Mouse (Mus musculus): ENCODE data around the gene Prdx5.

Gene Prdx5

DNA sequence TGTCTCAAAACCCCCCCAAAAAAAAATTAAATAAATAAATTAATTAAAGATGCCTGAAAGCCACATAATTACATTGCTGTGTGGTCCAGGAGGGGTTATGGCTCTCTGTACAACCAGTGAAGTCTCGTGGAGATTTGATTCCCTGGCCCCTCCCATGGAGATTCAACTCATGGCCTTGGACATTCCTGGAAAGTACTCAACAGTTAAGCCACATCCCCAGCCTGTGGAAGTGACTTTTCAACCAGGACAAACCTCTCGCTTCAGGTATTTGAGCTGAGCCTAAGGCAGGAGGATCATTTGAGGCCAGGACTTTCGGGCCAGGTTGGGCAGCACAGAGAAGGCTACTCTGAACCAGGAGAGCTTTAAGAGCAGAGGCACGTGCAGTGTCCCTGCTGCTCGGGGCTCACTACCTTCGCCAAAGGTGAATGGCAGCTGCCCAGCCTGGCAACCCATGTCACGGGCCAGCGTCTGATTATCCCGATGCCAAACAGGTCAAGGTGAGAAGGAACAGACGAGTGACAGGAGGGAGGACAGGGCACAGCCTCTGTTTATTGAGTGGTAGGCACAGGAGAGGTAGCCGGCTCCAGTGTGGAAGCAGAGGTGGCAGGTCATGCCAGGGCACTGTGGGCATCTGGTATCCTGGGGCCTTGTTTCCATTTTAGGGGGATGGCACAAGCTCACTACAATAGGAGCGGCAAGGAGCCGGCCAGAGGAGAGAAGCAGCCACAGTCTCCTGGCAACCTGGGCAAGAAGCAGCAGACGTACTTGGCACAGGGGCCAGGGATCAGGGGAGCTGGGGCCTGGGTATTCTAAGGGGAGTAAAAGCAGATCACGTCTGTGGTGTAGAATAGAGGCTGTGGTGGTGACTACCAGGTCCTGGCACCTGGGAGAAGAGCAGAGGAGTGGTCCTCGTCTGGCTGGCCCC lies 27.9 kb upstream of the Prdx5 start:
- no peak for DNase-seq (ENCODE audit: low read depth)

DNA sequence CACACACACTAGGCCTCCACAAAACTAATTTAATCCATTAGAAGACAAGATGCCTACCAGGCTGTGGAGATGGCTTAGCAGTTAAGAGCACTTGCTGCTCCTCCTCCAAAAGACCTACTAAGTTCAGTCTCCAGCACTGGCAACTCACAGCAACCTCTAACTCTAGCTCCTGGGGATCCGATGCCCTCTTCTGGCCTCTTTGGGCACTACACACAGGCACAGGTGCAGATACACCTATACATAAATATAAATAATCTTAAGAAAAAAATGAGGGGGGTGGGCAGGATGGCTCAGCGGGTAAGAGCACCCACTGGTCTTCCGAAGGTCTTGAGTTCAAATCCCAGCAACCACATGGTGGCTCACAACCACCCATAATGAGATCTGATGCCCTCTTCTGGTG lies 26.4 kb upstream of the Prdx5 start:
- no peak for DNase-seq (ENCODE audit: low read depth)

DNA sequence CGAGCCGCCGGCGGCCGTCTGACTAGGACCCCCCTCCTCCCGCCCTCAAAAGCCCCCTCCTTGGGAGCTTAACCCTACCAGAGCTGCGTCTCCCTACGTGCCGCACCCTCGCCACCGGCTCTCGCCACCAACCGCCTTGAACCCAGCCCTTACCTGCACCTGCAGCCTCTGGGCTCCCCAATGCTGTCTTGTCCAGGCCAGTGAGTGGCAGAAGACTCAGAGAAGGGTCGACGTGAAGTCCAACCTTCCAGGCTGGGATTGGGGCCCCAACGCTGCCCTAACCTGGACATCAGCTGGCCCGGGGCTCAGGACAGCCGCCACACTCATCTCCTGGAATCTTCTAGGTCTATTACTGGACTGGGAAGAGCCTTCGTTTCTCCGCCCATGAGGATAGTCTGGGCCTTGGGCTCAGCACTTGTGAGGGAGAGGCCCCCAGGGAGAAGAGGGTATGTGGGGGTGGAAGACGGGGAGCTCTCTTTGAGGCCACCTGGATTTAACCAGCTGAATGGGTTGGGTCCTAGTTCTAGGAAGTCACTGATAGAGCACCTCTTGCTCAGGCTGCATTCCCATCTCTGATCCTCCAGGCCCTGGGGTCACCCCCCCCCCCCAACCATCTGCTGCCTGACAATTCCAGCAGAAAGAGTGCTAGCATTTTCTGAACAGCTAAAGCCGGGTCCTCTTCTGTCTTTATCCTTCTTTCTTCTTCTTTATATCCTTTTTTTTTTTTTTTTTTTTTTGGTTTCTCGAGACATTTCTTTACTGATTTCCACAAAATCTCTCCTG lies 24.5 kb upstream of the Prdx5 start, which contains the start of gene Kcnk4:
Gene Kcnk4, minus strand, starts transcription at position 321 of the 783 bp plus-strand sequence.
- DNase-seq (ENCODE audit: low read depth), result no peak

DNA sequence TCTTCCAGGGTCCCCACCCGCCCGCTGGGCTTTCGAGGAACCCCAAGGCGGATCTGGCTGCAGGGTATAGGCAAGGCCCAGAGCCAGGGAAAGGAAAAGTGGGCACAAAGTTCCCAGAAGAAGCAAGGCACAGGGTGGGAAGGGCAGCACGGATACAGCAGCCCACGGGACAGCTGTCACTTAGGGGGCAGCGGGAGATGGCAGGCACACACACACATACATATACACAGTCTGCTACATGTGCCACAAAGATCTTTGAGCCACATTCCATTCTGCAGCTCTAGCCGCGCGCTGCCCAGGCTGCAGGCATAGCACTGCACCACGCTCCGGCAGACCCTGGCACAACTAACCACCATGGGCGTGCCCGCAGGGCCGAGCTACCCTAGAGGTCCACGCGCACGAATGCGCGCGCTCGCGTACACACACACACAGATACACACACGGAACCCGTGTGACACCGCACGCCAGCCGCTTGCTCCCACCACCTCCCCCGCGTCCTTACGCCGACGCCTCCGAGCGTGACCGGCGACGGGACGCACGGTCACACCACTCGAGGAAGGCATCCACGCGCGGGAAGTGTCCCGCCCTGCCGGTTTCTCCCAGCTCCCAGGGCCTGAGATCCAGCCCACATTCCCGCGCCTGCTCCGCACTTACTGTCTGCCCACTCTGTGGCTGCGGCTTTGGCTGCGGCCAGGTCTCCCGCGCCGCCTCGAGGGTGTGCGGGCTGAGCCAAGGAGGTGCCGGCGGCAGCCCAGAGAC lies 23.7 kb upstream of the Prdx5 start:
- no peak for DNase-seq (ENCODE audit: low read depth)

DNA sequence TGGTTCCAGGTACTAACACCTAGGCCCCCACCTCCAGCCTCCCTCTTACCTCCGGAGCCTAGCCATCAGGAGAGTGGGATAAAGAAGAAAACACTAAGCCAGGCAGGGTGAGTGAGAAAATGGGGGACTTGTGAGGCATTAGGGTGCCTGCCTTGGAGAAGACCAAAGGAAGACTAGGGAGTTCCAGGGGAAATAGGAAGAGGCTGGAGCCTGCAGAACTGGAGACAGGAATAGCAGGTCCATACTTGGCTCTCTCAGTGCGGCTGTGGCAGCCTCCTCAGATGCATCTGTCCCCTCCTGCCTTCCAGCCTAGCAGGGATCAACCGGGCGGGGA lies 23.2 kb upstream of the Prdx5 start:
- DNase-seq (ENCODE audit: low read depth), result no peak

DNA sequence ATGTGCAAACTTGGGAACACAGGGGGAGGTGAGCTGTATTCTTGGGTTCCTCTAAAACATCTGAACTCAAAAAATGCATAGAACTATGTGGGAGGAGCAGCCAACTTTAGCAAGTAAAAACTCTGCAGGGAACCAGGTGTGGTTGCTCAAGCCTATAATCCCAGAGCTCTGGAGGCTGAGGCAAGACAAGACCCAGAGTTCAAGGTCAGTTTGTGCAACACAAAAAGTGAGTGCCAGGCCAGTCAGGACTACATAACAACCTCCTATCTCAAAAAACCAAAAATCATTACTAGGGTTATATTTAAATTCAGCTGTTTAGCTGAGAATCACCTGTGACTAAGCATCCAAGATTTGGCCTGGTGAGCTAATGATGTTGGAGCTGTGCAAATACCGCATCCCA lies 22.1 kb upstream of the Prdx5 start:
- DNase-seq (ENCODE audit: low read depth), result no peak

DNA sequence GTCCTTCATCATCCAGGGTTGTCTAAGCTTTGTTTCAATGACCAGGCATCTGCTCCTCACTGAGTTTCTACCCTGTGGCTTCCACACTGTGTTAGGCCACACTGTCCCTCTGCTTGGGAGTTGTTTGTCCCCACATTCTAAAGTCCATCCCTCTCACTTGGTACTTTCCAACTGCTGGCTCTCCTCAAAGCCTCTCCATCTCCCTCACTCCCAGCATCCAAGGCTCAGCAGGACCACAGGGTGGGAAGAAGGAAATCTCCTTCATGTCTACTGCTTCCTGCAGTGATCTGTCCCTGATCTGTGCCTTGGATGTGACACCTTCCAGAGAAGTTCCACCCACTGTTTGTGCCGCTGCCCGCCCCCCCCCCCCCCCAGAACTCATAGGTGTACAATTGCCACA lies 21.1 kb upstream of the Prdx5 start:
- no peak for DNase-seq (ENCODE audit: low read depth)

DNA sequence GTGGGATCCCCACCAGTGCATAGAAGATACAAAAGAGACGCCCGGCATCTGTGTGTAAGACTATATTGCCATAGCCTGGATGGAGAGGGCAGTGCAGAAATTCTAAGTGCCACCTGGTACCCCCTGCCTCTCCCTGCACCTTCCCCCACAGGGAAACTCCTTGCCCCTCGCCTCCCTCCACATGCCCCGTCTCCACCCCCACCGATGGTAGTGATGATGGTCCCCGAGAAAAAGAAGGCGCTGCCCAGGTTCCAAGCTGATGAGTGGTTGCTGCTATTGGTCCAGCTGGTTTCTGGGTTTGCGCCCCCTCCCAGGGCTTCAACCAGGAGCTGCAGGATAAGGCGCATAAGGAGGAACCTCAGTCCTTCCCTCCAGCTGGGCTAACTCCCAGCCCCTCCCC lies 18.2 kb upstream of the Prdx5 start:
- DNase-seq (ENCODE audit: low read depth), result no peak

DNA sequence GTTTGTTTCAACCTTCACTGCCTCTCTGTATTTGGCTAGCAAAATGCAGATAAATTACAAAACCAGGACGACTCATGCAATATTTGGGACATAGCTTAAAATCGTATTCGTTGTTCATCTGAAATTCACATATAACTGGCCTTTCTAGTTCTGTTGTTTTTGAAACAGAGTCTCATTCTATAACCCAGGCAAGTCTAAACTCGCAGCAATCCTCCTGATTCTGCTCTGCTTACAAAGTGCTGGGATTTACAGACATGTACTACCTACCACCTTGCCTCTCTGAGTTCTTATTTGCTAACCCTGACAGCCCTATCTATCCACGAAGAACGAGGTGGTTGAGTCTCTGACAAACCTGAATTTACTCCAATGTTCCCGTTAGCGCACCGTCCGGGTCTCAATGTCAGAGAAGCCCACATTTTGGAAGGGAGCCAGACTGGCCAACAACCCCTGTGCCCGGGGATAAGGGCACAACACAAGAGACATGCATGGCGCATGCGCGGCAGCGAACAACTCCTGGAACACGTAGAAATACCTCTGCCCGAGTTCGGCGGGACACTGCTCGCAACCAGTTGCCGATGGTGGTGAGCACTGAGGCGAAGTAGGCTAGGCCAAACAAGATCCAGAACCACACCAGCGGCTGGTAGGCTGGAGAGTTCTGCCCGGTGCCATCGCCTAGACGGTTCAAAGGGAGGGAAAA lies 16.8 kb upstream of the Prdx5 start:
- DNase-seq (ENCODE audit: low read depth), result no peak

DNA sequence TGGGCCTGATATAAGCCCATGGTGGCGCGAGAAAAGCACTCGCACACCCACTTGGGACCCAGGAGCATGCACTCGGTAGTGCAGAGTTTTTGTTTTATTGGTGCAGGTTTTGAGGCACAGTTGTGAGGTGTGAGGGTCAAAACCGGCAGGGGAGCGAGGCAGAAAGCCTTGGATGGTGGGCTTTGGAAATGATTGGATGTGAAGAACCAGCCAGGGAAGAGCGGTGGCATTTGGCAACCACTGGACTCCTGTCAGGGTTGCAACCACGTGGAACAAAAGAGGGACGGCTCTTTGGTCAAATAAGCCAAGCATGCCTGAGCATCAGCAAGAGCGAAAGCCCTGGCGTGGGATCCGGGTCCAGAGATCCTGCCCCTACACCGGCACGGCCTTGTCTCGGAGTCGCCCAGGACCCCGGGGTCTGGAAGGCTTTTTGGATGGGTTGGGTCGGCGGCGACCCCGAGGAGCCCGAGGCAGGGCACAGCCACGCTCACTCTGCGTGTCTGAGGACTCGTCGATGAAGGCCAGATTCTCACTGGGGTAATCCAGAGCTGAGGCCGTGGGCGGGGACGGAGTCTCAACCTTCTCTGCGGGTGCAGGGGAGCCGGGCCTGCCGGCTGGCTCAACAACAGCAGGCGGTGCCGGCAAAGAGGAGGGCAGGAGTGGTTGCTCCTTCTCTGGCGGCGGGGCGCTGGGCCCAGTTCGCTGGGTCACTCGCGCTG lies 15.9 kb upstream of the Prdx5 start:
- DNase-seq (ENCODE audit: low read depth), result no peak

DNA sequence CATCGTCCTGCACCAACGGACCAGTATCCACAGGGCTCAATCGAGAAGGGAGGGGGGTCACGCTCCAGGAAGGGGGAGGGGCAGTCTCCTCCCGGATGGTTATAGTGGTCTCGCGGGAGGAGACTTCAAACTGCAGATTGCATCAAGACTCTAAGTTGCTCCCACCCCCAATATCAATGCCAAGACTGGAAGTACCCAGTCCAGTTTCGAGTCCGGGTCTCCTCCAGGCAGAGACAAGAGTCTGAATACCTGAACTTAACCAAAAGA lies 15.3 kb upstream of the Prdx5 start, which contains the start of gene Catsperz:
Gene Catsperz, minus strand, starts transcription at position 74 of the 267 bp plus-strand sequence.
- DNase-seq (ENCODE audit: low read depth), result no peak

DNA sequence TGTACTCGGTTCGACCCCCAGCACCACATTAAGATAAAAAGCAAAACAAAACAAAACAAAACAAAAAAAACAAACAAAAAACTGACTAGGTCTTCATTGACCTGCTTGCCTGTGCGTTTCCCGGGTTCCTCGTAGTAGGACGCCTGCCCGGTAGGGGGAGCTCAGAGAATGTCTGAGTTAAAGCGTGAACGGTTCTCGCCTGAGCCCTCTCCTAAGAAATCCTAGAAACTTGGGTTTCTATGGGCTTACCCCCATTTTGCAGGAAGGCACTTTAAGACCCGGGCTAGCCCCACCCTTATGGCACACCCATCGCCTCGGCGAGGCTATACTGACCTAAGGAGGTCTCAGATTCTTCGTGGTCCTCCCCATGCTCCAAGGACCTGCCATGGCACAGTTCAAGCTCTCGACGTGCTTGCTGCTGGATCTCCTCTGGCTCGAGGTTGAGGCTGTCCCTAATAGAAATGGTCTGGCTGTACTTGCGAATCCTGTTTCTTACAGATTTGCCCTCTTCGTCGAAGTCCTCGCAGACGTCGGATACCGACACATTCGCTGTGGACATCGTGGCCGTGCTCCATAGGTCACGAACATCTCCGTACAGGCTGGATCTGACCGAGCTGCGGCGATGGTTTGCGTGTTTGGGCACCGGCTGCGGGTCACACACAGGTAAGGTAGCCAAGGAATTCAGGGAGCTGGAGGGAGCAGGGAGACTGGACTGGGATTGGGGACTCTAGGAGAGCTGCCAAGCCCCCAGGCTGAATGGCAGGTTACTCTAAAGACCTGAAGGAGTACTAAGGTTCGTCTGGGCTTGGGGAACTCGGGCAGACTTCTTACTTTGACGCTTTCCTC lies 14.8 kb upstream of the Prdx5 start:
- DNase-seq (ENCODE audit: low read depth), result peak; percentile 68

DNA sequence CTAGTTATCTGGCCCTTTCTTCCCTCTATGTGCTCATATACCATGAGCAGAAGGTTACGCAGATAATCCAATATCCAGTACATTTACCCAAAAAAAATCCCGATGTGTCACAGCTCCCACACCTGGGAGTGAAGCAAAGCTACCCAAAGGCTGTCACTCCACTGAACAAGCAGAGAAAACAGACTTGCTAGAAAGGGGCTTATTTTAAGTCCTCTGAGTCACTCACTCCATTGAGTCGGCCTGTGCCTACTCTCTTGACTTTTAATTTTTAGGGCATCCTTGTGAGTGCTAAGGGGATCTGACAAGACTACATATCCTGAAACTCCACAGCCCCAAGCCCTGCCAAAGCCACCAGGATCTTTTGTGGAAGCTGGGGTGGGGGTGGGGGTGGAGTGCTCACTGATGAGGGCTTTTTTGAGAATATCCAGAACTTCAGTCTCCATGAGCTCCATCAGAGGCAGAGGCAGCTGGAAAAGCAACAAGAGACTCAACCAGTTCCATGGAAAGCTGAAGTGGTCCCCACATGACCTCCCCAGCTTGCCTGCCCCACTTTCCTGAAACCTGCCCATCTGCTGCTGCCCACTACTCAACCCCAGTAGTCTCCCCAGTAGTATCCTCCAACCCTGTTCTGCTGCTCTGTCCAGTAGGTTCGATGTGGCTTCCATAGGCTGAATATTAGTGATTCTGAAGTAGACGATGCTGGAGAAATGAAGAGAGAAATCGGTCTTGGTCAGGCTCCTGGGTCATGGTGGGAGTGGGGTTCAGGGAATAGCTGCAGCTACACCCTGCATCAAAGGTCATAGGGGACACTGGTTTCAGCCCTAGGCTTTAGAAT lies 13.2 kb upstream of the Prdx5 start:
- DNase-seq (ENCODE audit: low read depth), result no peak

DNA sequence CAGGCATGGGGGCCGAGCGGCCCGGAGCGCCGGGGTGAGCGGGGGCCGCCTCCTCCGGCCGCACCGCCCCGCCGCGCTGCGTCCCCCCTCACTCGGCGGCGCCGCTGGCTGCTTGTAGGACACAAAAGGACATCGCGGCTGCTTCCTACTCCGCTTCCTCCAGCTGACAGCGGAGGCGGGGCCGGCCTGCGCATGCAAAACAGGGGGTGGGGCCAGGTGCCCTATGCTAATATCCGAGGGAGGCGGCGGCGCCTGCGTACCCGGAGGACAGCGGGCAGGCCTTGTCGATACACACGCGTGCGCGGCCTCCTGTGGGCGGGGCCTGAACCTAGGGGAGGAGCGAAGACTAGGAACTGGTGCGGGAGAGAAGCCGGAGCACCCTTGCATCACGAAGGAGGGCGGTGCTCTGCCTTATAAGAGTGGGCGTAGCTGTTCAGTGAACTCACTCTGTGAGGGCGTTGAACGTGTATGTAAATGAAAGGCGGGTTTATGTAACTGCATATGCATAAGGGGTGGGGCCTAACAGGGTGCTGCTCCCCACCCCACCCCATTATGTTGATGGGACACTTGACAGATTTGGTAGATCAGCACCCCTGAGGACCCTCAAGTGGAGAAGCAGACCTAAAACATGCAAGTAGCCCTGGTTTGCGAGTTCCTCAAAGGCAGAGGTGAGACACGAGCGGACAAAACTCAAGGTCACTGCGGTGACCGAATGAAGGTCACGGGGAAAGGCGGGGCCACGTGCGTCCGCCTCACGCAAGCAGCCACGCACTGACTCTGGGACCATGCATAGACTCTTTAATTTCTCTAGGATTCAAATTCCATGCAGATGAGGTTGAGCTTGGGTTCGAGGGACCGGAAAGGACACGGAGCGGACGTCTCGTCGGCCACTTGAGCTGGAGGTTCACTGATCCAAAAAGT lies 12.0 kb upstream of the Prdx5 start, which contains the start of gene Esrra:
Gene Esrra, minus strand, starts transcription at position 167 of the 921 bp plus-strand sequence.
- peak; percentile 100 for DNase-seq (ENCODE audit: low read depth)

DNA sequence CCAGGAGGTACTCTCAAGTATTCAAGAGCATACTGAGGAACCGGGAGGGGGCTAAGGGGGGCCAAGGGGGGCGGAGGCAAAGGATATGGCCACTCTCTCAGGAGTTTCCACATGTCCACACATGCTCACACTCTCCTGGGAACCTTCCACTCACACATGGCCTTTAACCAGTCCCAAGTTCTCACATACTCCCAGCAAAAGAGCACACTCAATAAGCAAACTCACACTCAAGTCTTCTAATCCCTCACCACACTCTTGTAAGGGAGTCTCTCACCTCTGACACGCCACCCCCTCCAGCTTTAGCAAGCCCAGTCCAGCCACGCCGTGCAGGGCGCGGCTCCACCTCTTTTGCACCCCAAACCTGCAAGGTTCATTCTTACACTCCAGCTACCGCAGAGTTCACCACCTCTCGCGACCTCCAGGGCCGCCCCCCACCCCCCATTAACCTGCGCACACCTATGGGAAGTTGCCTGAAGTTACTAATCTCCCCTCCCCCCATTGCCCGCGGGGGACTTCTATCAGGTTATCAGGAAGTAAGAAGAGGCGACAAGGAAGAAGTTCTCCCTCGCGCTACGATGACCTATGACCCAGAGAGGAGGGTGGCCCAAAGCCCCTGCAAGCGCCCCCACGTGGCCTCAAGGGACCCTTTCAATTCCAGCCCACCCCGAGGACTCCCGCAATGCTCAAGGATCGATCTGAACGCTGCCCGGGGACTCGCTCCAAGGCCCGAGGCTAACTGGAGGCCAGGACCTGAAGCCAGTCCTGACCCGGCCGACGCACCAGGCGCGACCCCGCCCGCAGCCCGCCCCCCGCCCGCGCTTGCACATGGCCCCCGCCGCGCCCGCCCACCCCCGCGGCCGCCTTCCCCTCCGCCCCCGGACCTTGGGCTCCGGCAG lies 11.1 kb upstream of the Prdx5 start:
- no peak for DNase-seq (ENCODE audit: low read depth)

DNA sequence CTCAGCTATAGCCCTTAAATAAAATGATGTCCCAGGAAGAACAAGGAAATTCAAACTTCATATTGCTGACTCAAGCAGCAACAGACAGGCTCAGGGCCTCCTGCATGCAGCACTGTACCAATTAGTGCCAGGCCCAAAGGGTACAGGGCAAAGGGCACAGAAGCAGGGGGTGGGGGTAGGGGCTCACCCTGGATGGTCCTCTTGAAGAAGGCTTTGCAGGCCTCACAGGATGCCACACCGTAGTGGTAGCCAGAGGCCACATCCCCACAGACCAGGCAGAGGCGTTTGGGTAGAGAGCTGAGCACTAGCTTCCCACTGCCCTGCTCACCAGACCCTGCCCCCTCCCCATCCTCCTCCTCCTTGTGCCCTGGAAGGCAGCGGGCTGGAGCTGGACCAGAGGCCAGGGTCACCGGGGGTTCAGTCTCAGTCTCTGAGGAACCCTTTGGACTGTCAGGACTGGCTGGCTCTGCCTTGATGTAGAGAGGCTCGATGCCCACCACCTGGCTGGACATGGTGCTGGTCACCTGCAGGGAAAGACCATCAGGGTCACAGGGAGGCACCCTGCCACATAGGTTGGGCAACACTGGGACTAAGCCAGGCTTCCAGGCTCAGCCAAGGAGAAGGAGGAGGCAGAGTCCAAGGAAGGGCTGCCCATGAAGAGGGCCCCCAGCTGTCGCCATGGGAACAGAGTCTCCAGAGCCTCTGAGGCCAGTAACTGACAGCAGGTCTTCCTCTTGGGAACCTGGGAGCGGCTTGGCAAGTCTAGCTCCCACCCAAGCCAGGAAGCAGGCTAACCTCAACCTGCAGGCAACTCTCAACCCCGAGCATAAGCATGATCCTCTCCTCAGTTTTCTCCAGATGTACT lies 10.2 kb upstream of the Prdx5 start:
- no peak for DNase-seq (ENCODE audit: low read depth)

Data from c-Kit-positive CD71-positive TER-119-negative erythroid progenitor cells, embryonic 14.5 days (primary cell).